Mouse (Mus musculus) megakaryocyte, embryonic 14.5 days (primary cell): ENCODE results near the gene Unc119b.

Source experiments
- FLI1 ChIP-seq: IDR thresholded peaks from 2 replicates; pipeline ENCODE4 v1.6.1; 2012; ENCODE audit warnings: low read length, inconsistent platforms, mixed read lengths
- GATA1 ChIP-seq: IDR thresholded peaks from 3 replicates; pipeline ENCODE4 v1.6.1; 2012; ENCODE audit warnings: mixed read lengths, low read length, inconsistent platforms, borderline replicate concordance

GRCm38 (mm10) chr5:115149675-115150459 lies 15.1 kb upstream of the Unc119b start:
- TF ChIP-seq GATA1, result no peak
- no peak for TF ChIP-seq FLI1
